9 mouse cellular contexts compared by ENCODE assay signal in genomic region chr15:98628589-98629254, GRCm38 (mm10). TPM values are rescaled to one million over a fixed set of nuclear protein-coding genes. Genes with fewer than 3 reads are reported as not detected.
A peak's percentile ranks its signal among the peaks of the same experiment; 100 is the strongest.
DNase-seq lines count a peak whose midpoint lies in the region; ATAC-seq and TF ChIP-seq lines count a peak whose summit lies in the region.
"Had no signal": no experiment of that assay in that cellular context is flagged by ENCODE, and none has a peak within 500 bp of the region (broad histone marks: within the 10 kb centered on the region; RNA-seq: fewer than 3 reads in every experiment).

No protein-coding gene starts in this region.

- DNase-seq in heart, adult 11 months = no peak
- DNase-seq in brain, embryonic 14.5 days (ENCODE audit: low read depth) = peak; percentile 62
- DNase-seq in hindbrain, embryonic 11.5 days (ENCODE audit: low spot score) = peak; percentile 73
- DNase-seq in ovary, adult 18-20 months (ENCODE audit: low spot score) = no peak
- no peak for DNase-seq in adrenal gland, adult 18-20 months (ENCODE audit: low spot score in 2 of 2)
- no peak for DNase-seq in adrenal gland, postnatal 10 days

- H3K4me3 ChIP-seq in heart, embryonic 11.5 days (ENCODE audit: low read depth, low read length) = peak overlapping the region; percentile 25
- no peak overlapping the region for H3K4me3 ChIP-seq in hindbrain, embryonic 11.5 days (ENCODE audit: low read depth, low read length)
- H3K4me3 ChIP-seq in midbrain, embryonic 13.5 days (replicated peaks) = peak overlapping the region; percentile 22

- peaks cover 49% of the 10 kb centered on the region for H3K27me3 ChIP-seq in heart, embryonic 11.5 days (ENCODE audit: control insufficient read depth, insufficient read depth, low read length)
- peaks cover 27% of the 10 kb centered on the region for H3K27me3 ChIP-seq in hindbrain, embryonic 11.5 days (ENCODE audit: control insufficient read depth, insufficient read depth, low read length)
- H3K27me3 ChIP-seq in midbrain, embryonic 13.5 days = peaks cover 17% of the 10 kb centered on the region

- H3K4me1 ChIP-seq in heart, embryonic 11.5 days (ENCODE audit: control insufficient read depth, insufficient read depth, low read length) = peaks cover 37% of the 10 kb centered on the region
- peaks cover 23% of the 10 kb centered on the region for H3K4me1 ChIP-seq in hindbrain, embryonic 11.5 days (replicated peaks; ENCODE audit: control insufficient read depth, insufficient read depth, low read length)
- H3K4me1 ChIP-seq in midbrain, embryonic 13.5 days (replicated peaks) = peaks cover 58% of the 10 kb centered on the region

- WGBS in heart, embryonic 11.5 days (ENCODE audit: insufficient replicate concordance) = 11% methylated on average over 20 of the region's 20 CpGs
- 9% methylated on average over 20 of the region's 20 CpGs for WGBS in hindbrain, embryonic 11.5 days
- 8% methylated on average over 20 of the region's 20 CpGs for WGBS in midbrain, embryonic 13.5 days

- H3K27ac ChIP-seq in heart, embryonic 11.5 days (ENCODE audit: low read depth, low read length) = no peak overlapping the region
- peak overlapping the region; percentile 58 for H3K27ac ChIP-seq in hindbrain, embryonic 11.5 days (ENCODE audit: low read depth, low read length)
- peak overlapping the region; percentile 79 for H3K27ac ChIP-seq in midbrain, embryonic 13.5 days

- TF ChIP-seq POLR2A in brain, embryonic 14.5 days (IDR thresholded peaks at IDR 0.05; ENCODE audit: borderline replicate concordance, extremely low read depth, insufficient read depth, insufficient read length, poor library complexity, severe bottlenecking) = no peak

- peak overlapping the region; percentile 60 for H3K4me2 ChIP-seq in heart, embryonic 11.5 days
- peak overlapping the region; percentile 38 for H3K4me2 ChIP-seq in hindbrain, embryonic 11.5 days (replicated peaks; ENCODE audit: low read depth, low read length)
- H3K4me2 ChIP-seq in midbrain, embryonic 13.5 days (replicated peaks) = peak overlapping the region; percentile 49

- no peak for ATAC-seq in heart, embryonic 11.5 days (replicated peaks; ENCODE audit: insufficient number of reproducible peaks, low FRiP score, low TSS enrichment)
- peak; percentile 46; the same call in 1 of the 2 replicates for ATAC-seq in hindbrain, embryonic 11.5 days (ENCODE audit: low FRiP score)
- peak; percentile 35; the same call in 1 of the 2 replicates for ATAC-seq in midbrain, embryonic 13.5 days

- no peak for TF ChIP-seq CTCF in brain, embryonic 14.5 days (IDR thresholded peaks at IDR 0.05; ENCODE audit: borderline replicate concordance, extremely low read depth, insufficient read depth, insufficient read length)

- H3K9ac ChIP-seq in heart, embryonic 11.5 days (ENCODE audit: low read depth, low read length) = peak overlapping the region; percentile 34; the same call in 1 of the 2 replicates
- peak overlapping the region; percentile 55 for H3K9ac ChIP-seq in hindbrain, embryonic 11.5 days (ENCODE audit: low read depth, low read length)
- peak overlapping the region; percentile 59 for H3K9ac ChIP-seq in midbrain, embryonic 13.5 days (replicated peaks)

- no peaks in the 10 kb centered on the region for H3K36me3 ChIP-seq in heart, embryonic 11.5 days (ENCODE audit: control insufficient read depth, insufficient read depth, low read length)
- no peaks in the 10 kb centered on the region for H3K36me3 ChIP-seq in hindbrain, embryonic 11.5 days (ENCODE audit: control insufficient read depth, insufficient read depth, low read length)
- no peaks in the 10 kb centered on the region for H3K36me3 ChIP-seq in midbrain, embryonic 13.5 days

- no peaks in the 10 kb centered on the region for H3K9me3 ChIP-seq in heart, embryonic 11.5 days (replicated peaks; ENCODE audit: control insufficient read depth, low read length)
- no peaks in the 10 kb centered on the region for H3K9me3 ChIP-seq in hindbrain, embryonic 11.5 days (ENCODE audit: control insufficient read depth, low read length)
- H3K9me3 ChIP-seq in midbrain, embryonic 13.5 days = no peaks in the 10 kb centered on the region

RNA-seq across cellular contexts. Expression of gene Cacnb3, which starts 1.9 kb away (rescaled TPM):
- 9.8 and 9.9 TPM in 2 replicates for polyA plus RNA-seq in heart, embryonic 11.5 days (2014; fragmentation: Nextera tagmentation; extraction: Ambion mirVana)
- polyA plus RNA-seq in brain, embryonic 14.5 days (2012; rRNA removed) = 287 and 323 TPM in 2 replicates
- polyA plus RNA-seq in hindbrain, embryonic 11.5 days (2014; fragmentation: Nextera tagmentation; extraction: Ambion mirVana) = 41.3 and 42.9 TPM in 2 replicates
- polyA plus RNA-seq in midbrain, embryonic 13.5 days (2015; fragmentation: Nextera tagmentation; extraction: Ambion mirVana) = 139 and 157 TPM in 2 replicates
- 10 to 100 TPM; 11.9 to 14.3 TPM for total RNA-seq in adrenal gland, adult 18-20 months (2021)
- 10 to 100 TPM; 12.6 to 18.8 TPM for total RNA-seq in adrenal gland, postnatal 10 days (2021)

RNA-seq across cellular contexts. Expression of gene Adcy6, which starts 18.8 kb away (rescaled TPM):
- polyA plus RNA-seq in heart, embryonic 11.5 days (2014; fragmentation: Nextera tagmentation; extraction: Ambion mirVana) = 24.5 and 34.8 TPM in 2 replicates
- polyA plus RNA-seq in brain, embryonic 14.5 days (2012; rRNA removed) = 38.3 and 50.2 TPM in 2 replicates
- polyA plus RNA-seq in hindbrain, embryonic 11.5 days (2014; fragmentation: Nextera tagmentation; extraction: Ambion mirVana) = 12.4 and 17.3 TPM in 2 replicates
- polyA plus RNA-seq in midbrain, embryonic 13.5 days (2015; fragmentation: Nextera tagmentation; extraction: Ambion mirVana) = 10.6 and 13.0 TPM in 2 replicates
- 10 to 100 TPM; 48.7 to 83.1 TPM for total RNA-seq in adrenal gland, adult 18-20 months (2021)
- 100 to 1,000 TPM in 1 of 2 experiments, 10 to 100 TPM in 1; 83.5 to 101 TPM for total RNA-seq in adrenal gland, postnatal 10 days (2021)

RNA-seq across cellular contexts. Expression of gene Ddx23, which starts 34.0 kb away (rescaled TPM):
- 11.2 and 19.6 TPM in 2 replicates for polyA plus RNA-seq in heart, embryonic 11.5 days (2014; fragmentation: Nextera tagmentation; extraction: Ambion mirVana)
- 38.9 and 55.6 TPM in 2 replicates for polyA plus RNA-seq in brain, embryonic 14.5 days (2012; rRNA removed)
- 21.7 and 33.0 TPM in 2 replicates for polyA plus RNA-seq in hindbrain, embryonic 11.5 days (2014; fragmentation: Nextera tagmentation; extraction: Ambion mirVana)
- polyA plus RNA-seq in midbrain, embryonic 13.5 days (2015; fragmentation: Nextera tagmentation; extraction: Ambion mirVana) = 28.6 and 29.5 TPM in 2 replicates
- 10 to 100 TPM; 80.7 to 83.8 TPM for total RNA-seq in adrenal gland, adult 18-20 months (2021)
- 10 to 100 TPM; 55.5 to 72.4 TPM for total RNA-seq in adrenal gland, postnatal 10 days (2021)

RNA-seq across cellular contexts. Expression of gene Rnd1, which starts 48.5 kb away (rescaled TPM):
- 1.2 and 1.6 TPM in 2 replicates for polyA plus RNA-seq in heart, embryonic 11.5 days (2014; fragmentation: Nextera tagmentation; extraction: Ambion mirVana)
- 13.7 and 14.0 TPM in 2 replicates for polyA plus RNA-seq in brain, embryonic 14.5 days (2012; rRNA removed)
- polyA plus RNA-seq in hindbrain, embryonic 11.5 days (2014; fragmentation: Nextera tagmentation; extraction: Ambion mirVana) = 5.2 and 5.9 TPM in 2 replicates
- polyA plus RNA-seq in midbrain, embryonic 13.5 days (2015; fragmentation: Nextera tagmentation; extraction: Ambion mirVana) = 10.2 and 12.7 TPM in 2 replicates
- total RNA-seq in adrenal gland, adult 18-20 months (2021) = 1 to 10 TPM; 2.0 to 7.6 TPM
- 1 to 10 TPM; 1.9 to 2.3 TPM for total RNA-seq in adrenal gland, postnatal 10 days (2021)

RNA-seq across cellular contexts. Expression of gene 4930415O20Rik, which starts 57.9 kb away (rescaled TPM):
- 0.73 and 1.0 TPM in 2 replicates for polyA plus RNA-seq in heart, embryonic 11.5 days (2014; fragmentation: Nextera tagmentation; extraction: Ambion mirVana)
- polyA plus RNA-seq in brain, embryonic 14.5 days (2012; rRNA removed) = not detected in 2 replicates
- not detected in 2 replicates for polyA plus RNA-seq in hindbrain, embryonic 11.5 days (2014; fragmentation: Nextera tagmentation; extraction: Ambion mirVana)
- 0.67 TPM in 1 of 2 replicates, not detected in the other for polyA plus RNA-seq in midbrain, embryonic 13.5 days (2015; fragmentation: Nextera tagmentation; extraction: Ambion mirVana)
- 1 to 10 TPM in 1 of 2 experiments, not detected in 1; 1.2 TPM for total RNA-seq in adrenal gland, adult 18-20 months (2021)
- 1 to 10 TPM in 1 of 2 experiments, under 1 TPM in 1; 0.58 to 1.2 TPM for total RNA-seq in adrenal gland, postnatal 10 days (2021)
- total RNA-seq: layer of hippocampus, postnatal 10 days had no signal

Comparison
In these comparisons a context has a peak if more than half of its experiments do, and no peak if none do; other contexts are left out.
1. DNase-seq: peak in brain, embryonic 14.5 days (single experiment) and hindbrain, embryonic 11.5 days (single experiment); none in heart, adult 11 months (single experiment), ovary, adult 18-20 months (single experiment), adrenal gland, adult 18-20 months (0 of 2) and adrenal gland, postnatal 10 days (single experiment).
2. Peak in every context shown above with its lines, with median percentiles within 50 percentile points of each other: H3K4me2 ChIP-seq and H3K9ac ChIP-seq.